Mouse (Mus musculus): ENCODE measurements at regions not wholly inside any gene's neighbourhood (a gene's known extent, or its start where the extent isn't known, plus 50 kb on each side); places are given as distances from the start of the nearest gene placed in this dataset.
"Not testable (repeated sequence)": the region's sequence is repeated elsewhere in the genome, so short reads cannot be mapped to it uniquely, and the experiment has no call there.

- no peak overlapping the region for H3K27ac ChIP-seq
- ATAC-seq (ENCODE audit: low FRiP score) (no peak), DNase-seq (ENCODE audit: low spot score) (no peak)
- no peak overlapping the region for H3K9ac ChIP-seq
- H3K4me2 ChIP-seq (replicated peaks): no peak overlapping the region
- H3K36me3 ChIP-seq (replicated peaks; ENCODE audit: control insufficient read depth, insufficient read depth): no peaks in the 10 kb centered on the region
- no peaks in the 10 kb centered on the region for H3K4me1 ChIP-seq (replicated peaks; ENCODE audit: control insufficient read depth, insufficient read depth, low read length)
- H3K9me3 ChIP-seq (ENCODE audit: control insufficient read depth, low read length): no peaks in the 10 kb centered on the region
- no peaks in the 10 kb centered on the region for H3K27me3 ChIP-seq (ENCODE audit: control insufficient read depth, insufficient read depth, low read length)
- 56% methylated on average over 7 of the region's 7 CpGs for WGBS
- no peak overlapping the region for H3K4me3 ChIP-seq (replicated peaks; ENCODE audit: low read length)
These were observed 121.7 kb upstream of the Haao start for GRCm38 (mm10) chr17:83969407-83969826.

DNA sequence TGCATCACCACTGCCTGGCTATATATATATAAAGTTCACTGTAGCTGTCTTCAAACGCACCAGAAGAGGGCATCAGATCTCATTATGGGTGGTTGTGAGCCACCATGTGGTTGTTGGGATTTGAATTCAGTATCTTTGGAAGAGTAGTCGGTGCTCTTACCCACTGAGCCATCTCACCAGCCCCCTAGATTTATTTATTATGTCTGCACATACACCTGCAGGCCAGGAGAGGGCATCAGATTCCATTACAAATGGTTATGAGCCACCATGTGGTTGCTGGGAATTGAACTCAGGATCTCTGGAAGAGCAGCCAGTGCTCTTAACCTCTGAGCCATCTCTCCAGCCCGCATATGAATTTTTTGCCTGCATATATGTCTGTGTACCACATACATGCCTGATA is 120.4 kb upstream of the Haao start:
- H3K4me2 ChIP-seq (replicated peaks); H3K9ac ChIP-seq; H3K36me3 ChIP-seq (replicated peaks; ENCODE audit: control insufficient read depth, insufficient read depth); ATAC-seq (ENCODE audit: low FRiP score); H3K9me3 ChIP-seq (ENCODE audit: control insufficient read depth, low read length); DNase-seq (ENCODE audit: low spot score); H3K27ac ChIP-seq; H3K4me3 ChIP-seq (replicated peaks; ENCODE audit: low read length); H3K4me1 ChIP-seq (replicated peaks; ENCODE audit: control insufficient read depth, insufficient read depth, low read length); H3K27me3 ChIP-seq (ENCODE audit: control insufficient read depth, insufficient read depth, low read length): not testable (repeated sequence)
- WGBS: 92% methylated on average over 3 of the region's 3 CpGs

DNA sequence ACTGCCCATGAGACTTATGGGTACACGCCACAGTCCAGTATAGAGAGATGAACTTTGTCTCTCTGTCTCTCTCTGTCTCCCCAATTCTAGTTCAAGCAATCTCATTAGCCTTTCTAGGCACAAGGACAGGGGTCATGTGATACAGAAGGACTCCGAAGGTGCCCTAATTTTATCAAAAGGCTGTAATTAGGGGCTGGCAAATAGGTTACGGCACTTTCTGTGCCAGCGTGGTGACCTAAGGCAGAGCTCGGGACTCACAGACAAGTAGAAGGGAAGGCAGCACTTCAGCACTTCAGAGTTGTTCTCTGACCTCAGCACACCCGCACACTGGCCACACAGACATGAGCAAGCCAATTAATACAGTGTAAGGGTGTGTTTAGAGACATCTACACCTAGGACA is 119.2 kb upstream of the Haao start:
- H3K27me3 ChIP-seq (ENCODE audit: control insufficient read depth, insufficient read depth, low read length): no peaks in the 10 kb centered on the region
- H3K4me2 ChIP-seq (replicated peaks): no peak overlapping the region
- WGBS: 86% methylated on average over 6 of the region's 6 CpGs
- H3K4me3 ChIP-seq (replicated peaks; ENCODE audit: low read length): no peak overlapping the region
- no peaks in the 10 kb centered on the region for H3K4me1 ChIP-seq (replicated peaks; ENCODE audit: control insufficient read depth, insufficient read depth, low read length)
- no peaks in the 10 kb centered on the region for H3K36me3 ChIP-seq (replicated peaks; ENCODE audit: control insufficient read depth, insufficient read depth)
- H3K27ac ChIP-seq: no peak overlapping the region
- DNase-seq (ENCODE audit: low spot score) (no peak), ATAC-seq (ENCODE audit: low FRiP score) (no peak)
- no peaks in the 10 kb centered on the region for H3K9me3 ChIP-seq (ENCODE audit: control insufficient read depth, low read length)
- H3K9ac ChIP-seq: no peak overlapping the region

- Histone ChIP-seq H3K36me3 (replicated peaks; ENCODE audit: control insufficient read depth, insufficient read depth) (no peaks in the 10 kb centered on the region), H3K9ac (no peak overlapping the region), H3K9me3 (ENCODE audit: control insufficient read depth, low read length) (no peaks in the 10 kb centered on the region), H3K27me3 (ENCODE audit: control insufficient read depth, insufficient read depth, low read length) (no peaks in the 10 kb centered on the region), H3K27ac (no peak overlapping the region), H3K4me1 (replicated peaks; ENCODE audit: control insufficient read depth, insufficient read depth, low read length) (peaks cover 5% of the 10 kb centered on the region; the same call in 1 of the 2 replicates), H3K4me2 (replicated peaks) (no peak overlapping the region), H3K4me3 (replicated peaks; ENCODE audit: low read length) (no peak overlapping the region)
- DNase-seq (ENCODE audit: low spot score): no peak
- no peak for ATAC-seq (ENCODE audit: low FRiP score)
- WGBS: 47% methylated on average over 13 of the region's 13 CpGs
These were observed 116.9 kb upstream of the Haao start for GRCm38 (mm10) chr17:83964454-83965211.

DNA sequence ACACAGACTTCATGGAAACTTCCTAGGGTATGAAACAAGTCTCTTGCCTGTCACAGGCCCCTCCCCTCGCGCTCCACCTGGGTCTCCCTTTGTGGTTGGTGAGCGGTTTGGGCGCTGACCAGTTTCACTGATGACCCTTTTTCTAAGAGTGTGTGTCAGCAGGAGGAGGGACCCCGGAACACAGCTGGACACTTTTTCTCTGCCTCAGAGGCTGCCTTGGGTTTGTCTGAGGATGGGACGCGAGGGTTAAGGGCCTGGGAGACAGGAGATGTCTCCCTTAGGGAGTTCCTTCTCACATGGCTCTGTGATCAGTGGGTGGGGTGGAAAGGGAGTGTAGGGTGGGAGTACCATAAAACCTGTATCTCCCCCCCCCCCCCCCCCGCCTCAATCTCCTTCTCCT is 115.8 kb upstream of the Haao start:
- Histone ChIP-seq H3K4me2 (replicated peaks) (no peak overlapping the region), H3K4me3 (replicated peaks; ENCODE audit: low read length) (no peak overlapping the region), H3K9me3 (ENCODE audit: control insufficient read depth, low read length) (no peaks in the 10 kb centered on the region), H3K36me3 (replicated peaks; ENCODE audit: control insufficient read depth, insufficient read depth) (no peaks in the 10 kb centered on the region), H3K9ac (no peak overlapping the region), H3K4me1 (replicated peaks; ENCODE audit: control insufficient read depth, insufficient read depth, low read length) (peaks cover 10% of the 10 kb centered on the region; the same call in 1 of the 2 replicates), H3K27ac (no peak overlapping the region), H3K27me3 (ENCODE audit: control insufficient read depth, insufficient read depth, low read length) (no peaks in the 10 kb centered on the region)
- 76% methylated on average over 7 of the region's 8 CpGs for WGBS
- ATAC-seq (ENCODE audit: low FRiP score): no peak
- DNase-seq (ENCODE audit: low spot score): no peak

DNA sequence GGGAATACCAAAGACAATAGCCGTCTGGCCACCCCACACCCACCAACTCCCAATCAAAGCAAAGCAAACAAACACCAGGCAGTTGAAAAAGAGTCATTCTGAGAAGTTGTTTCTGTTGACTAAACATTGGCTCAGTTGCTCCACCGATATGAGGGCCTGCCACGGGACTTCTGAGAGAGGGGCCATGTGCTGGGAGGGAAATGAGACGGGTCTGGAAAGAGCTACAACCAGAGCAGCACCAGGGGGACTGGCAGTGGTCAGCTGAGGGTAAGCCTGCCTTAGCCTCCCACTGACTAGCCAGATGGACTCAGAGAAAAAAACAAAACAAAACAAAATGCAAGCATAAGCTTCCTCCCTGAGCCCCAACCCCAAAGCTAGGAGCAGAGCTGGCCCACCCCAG is 115.1 kb upstream of the Haao start:
- H3K4me1 ChIP-seq (replicated peaks; ENCODE audit: control insufficient read depth, insufficient read depth, low read length): peaks cover 10% of the 10 kb centered on the region; the same call in 1 of the 2 replicates
- H3K4me3 ChIP-seq (replicated peaks; ENCODE audit: low read length): no peak overlapping the region
- no peaks in the 10 kb centered on the region for H3K36me3 ChIP-seq (replicated peaks; ENCODE audit: control insufficient read depth, insufficient read depth)
- H3K9ac ChIP-seq: no peak overlapping the region
- WGBS: 29% methylated on average over 4 of the region's 4 CpGs
- H3K27ac ChIP-seq: no peak overlapping the region
- DNase-seq (ENCODE audit: low spot score) (no peak), ATAC-seq (ENCODE audit: low FRiP score) (no peak)
- H3K9me3 ChIP-seq (ENCODE audit: control insufficient read depth, low read length): no peaks in the 10 kb centered on the region
- H3K27me3 ChIP-seq (ENCODE audit: control insufficient read depth, insufficient read depth, low read length): no peaks in the 10 kb centered on the region
- H3K4me2 ChIP-seq (replicated peaks): no peak overlapping the region

- Histone ChIP-seq H3K4me2 (replicated peaks) (no peak overlapping the region), H3K4me3 (replicated peaks; ENCODE audit: low read length) (no peak overlapping the region), H3K27ac (no peak overlapping the region), H3K9me3 (ENCODE audit: control insufficient read depth, low read length) (no peaks in the 10 kb centered on the region), H3K4me1 (replicated peaks; ENCODE audit: control insufficient read depth, insufficient read depth, low read length) (peaks cover 10% of the 10 kb centered on the region; the same call in 1 of the 2 replicates), H3K27me3 (ENCODE audit: control insufficient read depth, insufficient read depth, low read length) (no peaks in the 10 kb centered on the region), H3K9ac (no peak overlapping the region), H3K36me3 (replicated peaks; ENCODE audit: control insufficient read depth, insufficient read depth) (no peaks in the 10 kb centered on the region)
- 94% methylated on average over 6 of the region's 6 CpGs for WGBS
- no peak for DNase-seq (ENCODE audit: low spot score)
- no peak for ATAC-seq (ENCODE audit: low FRiP score)
These were observed 114.4 kb upstream of the Haao start for GRCm38 (mm10) chr17:83962126-83962525.

DNA sequence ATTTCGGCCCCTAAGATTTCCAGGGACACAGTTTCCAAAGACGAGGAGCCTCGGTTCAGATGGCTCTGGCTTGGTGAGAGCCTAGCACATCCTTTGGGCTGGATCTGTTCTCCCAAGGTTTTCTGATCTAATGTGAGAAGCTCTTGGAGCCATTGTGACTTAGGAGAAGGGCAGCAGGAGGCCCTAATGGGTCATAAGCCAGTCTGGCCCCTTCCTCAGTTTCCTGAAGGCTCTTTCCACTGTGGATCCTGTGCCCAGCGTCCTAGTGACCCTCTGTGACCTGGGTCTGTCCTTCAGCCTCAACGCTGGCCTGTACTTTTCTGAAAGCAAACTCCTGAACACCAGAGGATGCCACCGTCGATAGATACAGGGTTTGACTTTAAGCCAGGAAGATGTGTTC is 113.1 kb upstream of the Haao start:
- no peak overlapping the region for H3K4me2 ChIP-seq (replicated peaks)
- WGBS: 78% methylated on average over 7 of the region's 7 CpGs
- no peak for ATAC-seq (ENCODE audit: low FRiP score)
- no peak overlapping the region for H3K4me3 ChIP-seq (replicated peaks; ENCODE audit: low read length)
- H3K27ac ChIP-seq: no peak overlapping the region
- H3K36me3 ChIP-seq (replicated peaks; ENCODE audit: control insufficient read depth, insufficient read depth): no peaks in the 10 kb centered on the region
- H3K9me3 ChIP-seq (ENCODE audit: control insufficient read depth, low read length): no peaks in the 10 kb centered on the region
- no peaks in the 10 kb centered on the region for H3K27me3 ChIP-seq (ENCODE audit: control insufficient read depth, insufficient read depth, low read length)
- no peak overlapping the region for H3K9ac ChIP-seq
- DNase-seq (ENCODE audit: low spot score): no peak
- peaks cover 14% of the 10 kb centered on the region; the same call in 1 of the 2 replicates for H3K4me1 ChIP-seq (replicated peaks; ENCODE audit: control insufficient read depth, insufficient read depth, low read length)

DNA sequence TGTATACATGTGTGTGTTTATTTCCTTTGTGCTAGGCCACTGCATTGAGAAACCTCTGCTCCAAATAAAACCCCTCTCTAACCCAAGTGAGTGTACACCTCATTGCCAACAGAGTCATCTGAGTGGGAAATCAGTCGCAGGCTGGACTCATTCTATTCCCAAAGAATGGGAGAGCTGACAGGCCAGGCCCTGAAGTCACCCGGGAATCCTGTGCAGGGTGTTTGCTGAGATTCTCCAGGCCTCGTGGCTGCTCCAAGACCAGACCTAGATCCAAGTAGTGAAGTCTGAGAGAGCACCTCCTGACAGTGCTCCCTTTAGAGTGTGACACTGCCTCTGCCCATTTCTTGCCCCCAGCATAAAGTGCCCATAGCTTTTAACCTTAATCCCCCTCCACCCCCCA is 112.4 kb upstream of the Haao start:
- Histone ChIP-seq H3K9ac (no peak overlapping the region), H3K36me3 (replicated peaks; ENCODE audit: control insufficient read depth, insufficient read depth) (no peaks in the 10 kb centered on the region), H3K27ac (no peak overlapping the region), H3K4me2 (replicated peaks) (no peak overlapping the region), H3K9me3 (ENCODE audit: control insufficient read depth, low read length) (no peaks in the 10 kb centered on the region), H3K4me1 (replicated peaks; ENCODE audit: control insufficient read depth, insufficient read depth, low read length) (peaks cover 20% of the 10 kb centered on the region; the same call in 1 of the 2 replicates), H3K4me3 (replicated peaks; ENCODE audit: low read length) (no peak overlapping the region), H3K27me3 (ENCODE audit: control insufficient read depth, insufficient read depth, low read length) (no peaks in the 10 kb centered on the region)
- 61% methylated on average over 3 of the region's 3 CpGs for WGBS
- DNase-seq (ENCODE audit: low spot score) (no peak), ATAC-seq (ENCODE audit: low FRiP score) (no peak)
